Mouse (Mus musculus) stomach, embryonic 16.5 days (tissue): ENCODE results near the gene Slk. TPM values are rescaled to one million over a fixed set of nuclear protein-coding genes. Genes with fewer than 3 reads are reported as not detected.

Experiments used
- ATAC-seq: fragments of 200-750 bp; cut with Nextera tagmentation; 2 replicates; pipeline ENCODE4 v1.8.0; 2017; ENCODE audit warnings: moderate number of reproducible peaks, moderate TSS enrichment; ENCODE audit not compliant: insufficient read depth, low FRiP score
- H3K27ac ChIP-seq: fragments of 300-500 bp; sonication (generic); 2 replicates; pipeline ENCODE4 v1.5.1; 2014; ENCODE audit warnings: low read length
- H3K27me3 ChIP-seq: fragments of 300-500 bp; sonication (generic); 2 replicates; pipeline ENCODE4 v1.6.1; 2014; ENCODE audit warnings: low read length, control low read depth, mixed read lengths; ENCODE audit not compliant: control insufficient read depth, insufficient read depth
- H3K36me3 ChIP-seq: fragments of 300-500 bp; sonication (generic); 2 replicates; pipeline ENCODE4 v1.6.1; 2014; ENCODE audit warnings: low read length; ENCODE audit not compliant: control insufficient read depth, insufficient read depth
- H3K4me1 ChIP-seq: fragments of 300-500 bp; sonication (generic); 2 replicates; pipeline ENCODE4 v1.6.1; 2014; ENCODE audit warnings: low read length, control low read depth, mixed read lengths; ENCODE audit not compliant: control insufficient read depth, insufficient read depth
- H3K4me2 ChIP-seq: fragments of 300-500 bp; sonication (generic); 2 replicates; pipeline ENCODE4 v1.6.1; 2014; ENCODE audit warnings: low read depth, low read length, mixed read lengths
- H3K4me3 ChIP-seq: fragments of 300-500 bp; sonication (generic); replicated peaks from 2 replicates; pipeline ENCODE4 v1.5.1; 2014; ENCODE audit warnings: mild to moderate bottlenecking, low read length
- H3K9ac ChIP-seq: fragments of 300-500 bp; sonication (generic); 2 replicates; pipeline ENCODE4 v1.6.1; 2014; ENCODE audit warnings: low read length
- H3K9me3 ChIP-seq: fragments of 300-500 bp; sonication (generic); replicated peaks from 2 replicates; pipeline ENCODE4 v1.6.1; 2016; ENCODE audit warnings: low read length, control low read depth; ENCODE audit not compliant: control insufficient read depth
- WGBS: fragments of 180-500 bp; shearing (Covaris S2); extraction: QIAGEN DNeasy Blood & Tissue Kit; methylation state at CpG from one replicate; pipeline ENCODE4 v1.1.7; 2014; 5-methylcytosine and 5-hydroxymethylcytosine counted together
- polyA plus RNA-seq: library from polyadenylated mRNA; unstranded; fragments of >200 nt; fragmentation: Nextera tagmentation; extraction: Ambion mirVana; gene quantifications from 2 replicates; pipeline ENCODE4 v1.2.1, GENCODE M21; 2015

Slk gene
- polyA plus RNA-seq, 1 experiment from 2014 or later = 18.8 TPM

- H3K4me1 ChIP-seq = peaks cover 23% of the 10 kb centered on the region
- no peak overlapping the region for H3K4me2 ChIP-seq
- no peaks in the 10 kb centered on the region for H3K9me3 ChIP-seq
- ATAC-seq = no peak
- no peak overlapping the region for H3K4me3 ChIP-seq
- 88% methylated on average over 1 of the region's 1 CpGs for WGBS
- 0 out of 2 replicates have a peak overlapping the region, but pooled peaks have one; percentile 38 for H3K27ac ChIP-seq
- 0 out of 2 replicates have a peak overlapping the region, but pooled peaks have one; percentile 26 for H3K9ac ChIP-seq
- H3K36me3 ChIP-seq = no peaks in the 10 kb centered on the region
- H3K27me3 ChIP-seq = no peaks in the 10 kb centered on the region
Measured at GRCm38 (mm10) chr19:47585772-47586171, 6.3 kb downstream of the Slk start.

- ATAC-seq = no peak
- H3K36me3 ChIP-seq = no peaks in the 10 kb centered on the region
- H3K4me2 ChIP-seq = no peak overlapping the region
- H3K4me1 ChIP-seq = peaks cover 19% of the 10 kb centered on the region
- H3K9me3 ChIP-seq = no peaks in the 10 kb centered on the region
- no peaks in the 10 kb centered on the region for H3K27me3 ChIP-seq
- H3K9ac ChIP-seq = no peak overlapping the region
- H3K4me3 ChIP-seq = no peak overlapping the region
- WGBS = 71% methylated on average over 1 of the region's 1 CpGs
- no peak overlapping the region for H3K27ac ChIP-seq
Measured at GRCm38 (mm10) chr19:47587009-47587408, 7.5 kb downstream of the Slk start.

- H3K9me3 ChIP-seq = no peaks in the 10 kb centered on the region
- H3K27me3 ChIP-seq = no peaks in the 10 kb centered on the region
- ATAC-seq = no peak
- H3K4me1 ChIP-seq = no peaks in the 10 kb centered on the region
- peaks cover 10% of the 10 kb centered on the region; the same call in 1 of the 2 replicates for H3K36me3 ChIP-seq
- H3K4me2 ChIP-seq = no peak overlapping the region
- H3K27ac ChIP-seq = no peak overlapping the region
- no peak overlapping the region for H3K4me3 ChIP-seq
- no peak overlapping the region for H3K9ac ChIP-seq
- WGBS = 56% methylated on average over 3 of the region's 3 CpGs
Measured at GRCm38 (mm10) chr19:47608513-47608912, 29.0 kb downstream of the Slk start.

- ATAC-seq = no peak
- Histone ChIP-seq H3K27ac (no peak overlapping the region), H3K36me3 (peaks cover 41% of the 10 kb centered on the region), H3K4me2 (no peak overlapping the region), H3K4me3 (no peak overlapping the region), H3K9ac (no peak overlapping the region), H3K27me3 (no peaks in the 10 kb centered on the region), H3K9me3 (no peaks in the 10 kb centered on the region), H3K4me1 (no peaks in the 10 kb centered on the region)
- WGBS = 54% methylated on average over 7 of the region's 7 CpGs
Measured at GRCm38 (mm10) chr19:47613442-47613841, 34.0 kb downstream of the Slk start.

- H3K36me3 ChIP-seq = peaks cover 36% of the 10 kb centered on the region
Measured at GRCm38 (mm10) chr19:47621478-47621877, 42.0 kb downstream of the Slk start.

GRCm38 (mm10) chr19:47624940-47625711 lies 45.6 kb downstream of the Slk start:
- no peak overlapping the region for H3K27ac ChIP-seq
- 65% methylated on average over 10 of the region's 10 CpGs for WGBS
- H3K9me3 ChIP-seq = no peaks in the 10 kb centered on the region
- H3K36me3 ChIP-seq = peaks cover 20% of the 10 kb centered on the region; the same call in 1 of the 2 replicates
- no peak for ATAC-seq
- H3K4me2 ChIP-seq = no peak overlapping the region
- H3K4me1 ChIP-seq = no peaks in the 10 kb centered on the region
- H3K9ac ChIP-seq = no peak overlapping the region
- no peaks in the 10 kb centered on the region for H3K27me3 ChIP-seq
- no peak overlapping the region for H3K4me3 ChIP-seq

More at GRCm38 (mm10) chr19:47621478-47621877, 42.0 kb downstream of the Slk start:
- 70% methylated on average over 8 of the region's 8 CpGs for WGBS
- no peak for ATAC-seq
- Histone ChIP-seq H3K4me3 (no peak overlapping the region), H3K9me3 (no peaks in the 10 kb centered on the region), H3K9ac (no peak overlapping the region), H3K27me3 (no peaks in the 10 kb centered on the region), H3K4me2 (no peak overlapping the region), H3K27ac (no peak overlapping the region), H3K4me1 (no peaks in the 10 kb centered on the region)

- no peaks in the 10 kb centered on the region for H3K27me3 ChIP-seq
- H3K9ac ChIP-seq = no peak overlapping the region
- no peak for ATAC-seq
- no peaks in the 10 kb centered on the region for H3K9me3 ChIP-seq
- 92% methylated on average over 10 of the region's 10 CpGs for WGBS
- no peak overlapping the region for H3K4me2 ChIP-seq
- H3K27ac ChIP-seq = no peak overlapping the region
- no peak overlapping the region for H3K4me3 ChIP-seq
- H3K4me1 ChIP-seq = no peaks in the 10 kb centered on the region
- 0 out of 2 replicates have a peak, but pooled peaks cover 13% of the 10 kb centered on the region for H3K36me3 ChIP-seq
Measured at GRCm38 (mm10) chr19:47627450-47627849, 48.0 kb downstream of the Slk start.

- H3K4me1 ChIP-seq = no peaks in the 10 kb centered on the region
- 0 out of 2 replicates have a peak, but pooled peaks cover 9% of the 10 kb centered on the region for H3K36me3 ChIP-seq
- no peak overlapping the region for H3K4me2 ChIP-seq
- no peaks in the 10 kb centered on the region for H3K9me3 ChIP-seq
- no peak overlapping the region for H3K9ac ChIP-seq
- H3K4me3 ChIP-seq = no peak overlapping the region
- no peak overlapping the region for H3K27ac ChIP-seq
- no peaks in the 10 kb centered on the region for H3K27me3 ChIP-seq
- no peak for ATAC-seq
- 55% methylated on average over 5 of the region's 5 CpGs for WGBS
Measured at GRCm38 (mm10) chr19:47629068-47629467, 49.6 kb downstream of the Slk start.

- 62% methylated on average over 5 of the region's 5 CpGs for WGBS
- Histone ChIP-seq H3K36me3 (peaks cover 6% of the 10 kb centered on the region; the same call in 1 of the 2 replicates), H3K27ac (no peak overlapping the region), H3K27me3 (no peaks in the 10 kb centered on the region), H3K4me1 (no peaks in the 10 kb centered on the region), H3K9me3 (no peaks in the 10 kb centered on the region), H3K4me2 (no peak overlapping the region), H3K9ac (no peak overlapping the region), H3K4me3 (no peak overlapping the region)
- ATAC-seq = no peak
Measured at GRCm38 (mm10) chr19:47630381-47630780, 50.9 kb downstream of the Slk start.
